Mouse (Mus musculus): ENCODE data around the gene Cyp4a32. TPM values are rescaled to one million over a fixed set of nuclear protein-coding genes. Genes with fewer than 3 reads are reported as not detected.
A peak's percentile ranks its signal among the peaks of the same experiment; 100 is the strongest.
"Not testable (repeated sequence)": the region's sequence is repeated elsewhere in the genome, so short reads cannot be mapped to it uniquely, and the experiment has no call there.

Cyp4a32 gene
- polyA plus RNA-seq, 1 experiment: not detected

DNA sequence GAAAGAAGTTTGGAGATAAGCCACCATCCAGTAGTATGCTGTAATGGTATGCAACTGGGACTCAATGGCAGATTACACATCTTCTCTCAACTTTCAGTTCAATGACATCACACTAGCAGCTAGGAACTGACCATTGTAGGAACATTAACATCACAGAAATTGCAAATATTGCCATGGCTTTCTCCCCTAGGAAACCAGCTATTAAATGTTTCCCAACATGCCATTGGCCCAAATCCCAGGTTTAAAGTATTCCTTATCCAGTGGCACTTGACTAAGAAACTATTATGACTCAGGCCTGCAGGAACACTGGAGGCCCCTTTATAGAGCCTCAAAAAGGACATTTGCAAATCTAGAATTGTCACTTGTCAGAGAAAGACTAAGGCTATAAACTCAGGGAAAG lies 48.6 kb downstream of the Cyp4a32 start:
- no peak overlapping the region for H3K4me3 ChIP-seq (replicated peaks)
- no peak for TF ChIP-seq GATA1 (IDR thresholded peaks at IDR 0.05; ENCODE audit: low read length)
- TF ChIP-seq TAL1 (IDR thresholded peaks at IDR 0.05; ENCODE audit: low read length): no peak
- no peaks in the 10 kb centered on the region for H3K27me3 ChIP-seq (ENCODE audit: control insufficient read depth)
- H3K4me1 ChIP-seq (ENCODE audit: control insufficient read depth): no peaks in the 10 kb centered on the region
- no peaks in the 10 kb centered on the region for H3K36me3 ChIP-seq (ENCODE audit: control insufficient read depth)
- no peaks in the 10 kb centered on the region for H3K9me3 ChIP-seq (ENCODE audit: control insufficient read depth, low read length)

DNA sequence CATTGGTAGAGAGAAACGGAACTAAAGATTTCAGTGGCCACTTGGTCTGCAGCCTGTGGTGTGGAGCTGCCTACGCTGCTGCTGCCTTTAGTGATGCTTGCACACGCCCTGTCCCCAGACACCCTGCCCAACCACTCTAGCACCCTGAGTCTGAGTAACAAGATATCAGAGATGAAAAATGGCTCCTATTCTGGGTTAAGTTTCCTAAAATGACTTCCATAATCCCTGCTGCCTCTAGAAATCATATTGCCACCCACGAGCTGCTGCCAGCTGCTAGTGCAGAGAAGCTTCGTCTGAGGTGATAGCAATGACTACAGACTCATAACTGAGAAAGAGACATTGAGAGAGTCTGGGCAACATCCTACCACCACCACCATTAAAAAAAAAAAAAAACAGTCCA lies 50.1 kb downstream of the Cyp4a32 start:
- no peak for TF ChIP-seq TAL1 (IDR thresholded peaks at IDR 0.05; ENCODE audit: low read length)
- TF ChIP-seq GATA1 (IDR thresholded peaks at IDR 0.05; ENCODE audit: low read length): no peak
- H3K27me3 ChIP-seq (ENCODE audit: control insufficient read depth): no peaks in the 10 kb centered on the region
- no peaks in the 10 kb centered on the region for H3K4me1 ChIP-seq (ENCODE audit: control insufficient read depth)
- H3K9me3 ChIP-seq (ENCODE audit: control insufficient read depth, low read length): no peaks in the 10 kb centered on the region
- no peaks in the 10 kb centered on the region for H3K36me3 ChIP-seq (ENCODE audit: control insufficient read depth)
- no peak overlapping the region for H3K4me3 ChIP-seq (replicated peaks)

DNA sequence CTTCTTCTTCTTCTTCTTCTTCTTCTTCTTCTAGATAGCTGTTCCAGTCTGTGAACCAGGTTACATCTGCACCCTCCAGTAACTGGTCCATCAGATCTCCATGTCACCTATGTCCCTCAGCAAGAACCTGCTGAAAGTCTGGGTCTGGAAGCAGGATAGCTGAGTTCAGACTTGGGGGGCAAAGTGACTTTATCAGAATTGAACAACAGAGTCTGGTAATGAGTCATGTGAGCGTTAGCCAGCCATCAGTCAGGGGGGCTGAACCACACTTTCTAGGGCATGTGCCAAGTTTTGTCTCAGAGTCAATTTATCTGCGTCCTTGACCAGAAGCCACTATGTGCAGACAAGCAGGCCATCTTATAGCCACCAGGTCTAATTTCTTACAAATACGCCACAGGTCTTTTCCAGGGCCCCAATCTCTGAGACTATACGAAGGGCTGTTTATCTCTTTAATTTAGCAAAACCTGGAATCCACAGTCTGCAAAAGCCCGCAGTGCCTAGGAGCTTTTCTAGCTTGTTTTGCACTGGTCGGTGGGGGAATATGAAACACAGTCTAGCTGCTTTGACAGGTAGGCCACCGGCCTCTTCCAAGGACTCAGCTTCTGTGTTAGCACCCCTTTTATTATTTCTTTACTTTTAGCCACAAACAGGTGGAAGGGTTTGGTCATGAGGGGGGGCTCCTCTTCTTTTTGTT lies 55.2 kb downstream of the Cyp4a32 start:
- not testable (repeated sequence) for H3K4me1 ChIP-seq (ENCODE audit: control insufficient read depth); H3K9me3 ChIP-seq (ENCODE audit: control insufficient read depth, low read length); H3K27me3 ChIP-seq (ENCODE audit: control insufficient read depth); H3K36me3 ChIP-seq (ENCODE audit: control insufficient read depth); H3K4me3 ChIP-seq (replicated peaks)

DNA sequence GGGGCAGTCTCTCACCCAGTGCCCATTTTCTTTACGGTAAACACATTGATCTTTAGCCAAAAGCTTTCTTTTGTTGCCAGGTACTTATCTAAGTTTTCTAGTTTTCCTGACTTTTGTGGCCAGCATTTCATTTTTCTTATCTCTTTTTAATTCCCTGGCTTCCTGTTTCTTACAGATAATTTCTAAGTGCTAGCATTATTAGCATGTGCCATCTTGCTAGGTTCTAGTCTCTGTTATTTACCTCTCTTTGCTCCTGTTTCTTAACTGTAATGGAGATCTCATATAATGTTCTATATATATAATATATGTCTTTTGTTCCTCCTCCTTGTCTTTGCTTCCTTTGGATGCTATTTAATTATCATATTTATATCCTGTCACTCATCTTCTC lies 55.8 kb downstream of the Cyp4a32 start:
- not testable (repeated sequence) for H3K36me3 ChIP-seq (ENCODE audit: control insufficient read depth); H3K27me3 ChIP-seq (ENCODE audit: control insufficient read depth); H3K4me1 ChIP-seq (ENCODE audit: control insufficient read depth); H3K4me3 ChIP-seq (replicated peaks); H3K9me3 ChIP-seq (ENCODE audit: control insufficient read depth, low read length)

DNA sequence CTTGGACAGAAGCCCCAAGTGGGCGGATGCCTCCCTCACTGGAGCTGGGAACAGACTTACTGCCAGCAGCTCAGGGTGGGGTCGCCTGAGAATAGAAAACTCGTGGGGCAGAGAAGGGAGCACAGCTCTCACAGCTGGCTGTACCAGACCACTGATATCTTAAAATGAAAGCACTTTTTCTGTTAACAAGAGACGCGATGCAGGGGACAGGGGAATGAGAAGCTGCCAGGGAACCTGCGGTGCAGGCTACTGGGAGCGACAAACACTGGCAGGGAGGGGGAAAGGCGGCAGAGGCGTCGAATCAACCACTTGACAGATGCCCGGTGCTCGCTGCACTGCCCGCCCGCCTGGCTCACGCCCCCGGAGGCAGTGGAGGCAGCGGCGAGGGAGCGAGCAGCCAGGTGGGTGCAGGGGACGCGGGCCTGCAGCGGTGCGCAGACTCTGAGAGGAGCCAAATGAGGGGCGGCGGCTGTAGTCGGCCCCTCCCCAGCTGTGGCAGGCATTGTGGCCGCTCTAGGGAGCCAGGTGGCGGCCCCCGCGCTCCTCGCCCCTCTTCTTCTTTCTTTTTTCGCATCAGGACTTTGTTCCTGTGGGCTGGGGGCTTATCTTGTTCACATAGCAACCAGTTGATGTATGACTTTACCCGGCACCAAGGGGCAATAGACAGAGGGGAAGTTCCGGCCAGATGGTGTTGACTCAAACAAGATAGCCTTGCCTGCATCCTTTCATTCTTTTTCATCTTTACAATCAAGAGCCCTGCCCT lies 56.5 kb downstream of the Cyp4a32 start:
- Histone ChIP-seq H3K27me3 (ENCODE audit: control insufficient read depth) (peaks cover 4% of the 10 kb centered on the region), H3K4me3 (replicated peaks) (peak overlapping the region; percentile 19), H3K36me3 (ENCODE audit: control insufficient read depth) (no peaks in the 10 kb centered on the region), H3K4me1 (ENCODE audit: control insufficient read depth) (peaks cover 5% of the 10 kb centered on the region), H3K9me3 (ENCODE audit: control insufficient read depth, low read length) (no peaks in the 10 kb centered on the region)
- TF ChIP-seq GATA1 (IDR thresholded peaks at IDR 0.05; ENCODE audit: low read length) (no peak), TAL1 (IDR thresholded peaks at IDR 0.05; ENCODE audit: low read length) (no peak)

DNA sequence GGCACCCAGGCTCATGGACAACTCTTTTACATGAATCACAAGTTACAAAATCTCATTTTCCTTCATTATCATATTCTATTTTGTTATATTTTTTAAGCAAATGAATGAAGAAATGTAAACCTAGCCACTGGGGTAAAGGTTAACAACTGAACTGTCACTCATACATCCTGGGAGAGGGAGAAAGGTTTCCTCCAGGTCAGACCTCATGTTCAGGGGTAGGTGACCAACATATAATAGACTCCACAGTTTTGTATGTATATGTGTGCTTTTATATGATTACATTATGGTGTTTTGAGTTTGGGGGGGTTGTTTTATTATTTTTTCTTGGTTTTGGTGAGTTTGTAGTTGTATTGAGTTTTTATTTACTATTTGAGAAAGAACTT lies 57.1 kb downstream of the Cyp4a32 start:
- peaks cover 5% of the 10 kb centered on the region for H3K4me1 ChIP-seq (ENCODE audit: control insufficient read depth)
- no peak overlapping the region for H3K4me3 ChIP-seq (replicated peaks)
- H3K9me3 ChIP-seq (ENCODE audit: control insufficient read depth, low read length): no peaks in the 10 kb centered on the region
- H3K27me3 ChIP-seq (ENCODE audit: control insufficient read depth): peaks cover 4% of the 10 kb centered on the region
- no peaks in the 10 kb centered on the region for H3K36me3 ChIP-seq (ENCODE audit: control insufficient read depth)
- no peak for TF ChIP-seq GATA1 (IDR thresholded peaks at IDR 0.05; ENCODE audit: low read length)
- no peak for TF ChIP-seq TAL1 (IDR thresholded peaks at IDR 0.05; ENCODE audit: low read length)

DNA sequence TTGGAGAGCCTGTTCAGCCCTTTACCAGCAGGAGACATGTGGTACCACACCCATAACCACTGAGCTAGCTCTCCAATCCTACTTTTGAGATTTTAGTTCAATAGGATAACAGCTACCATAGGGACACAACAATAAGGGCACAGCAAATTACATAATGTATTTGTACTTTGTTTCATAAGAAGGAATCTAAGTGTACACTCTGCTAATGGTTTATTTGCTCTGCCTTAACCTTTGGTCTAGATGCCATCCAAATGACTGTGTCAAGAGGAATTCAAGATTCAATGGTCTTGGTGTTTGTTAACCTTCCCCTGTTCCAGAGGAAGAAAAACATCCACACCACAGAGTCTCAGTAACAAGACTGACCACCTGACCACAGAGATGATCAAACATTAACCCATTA lies 58.4 kb downstream of the Cyp4a32 start:
- H3K36me3 ChIP-seq (ENCODE audit: control insufficient read depth): no peaks in the 10 kb centered on the region
- peaks cover 4% of the 10 kb centered on the region for H3K27me3 ChIP-seq (ENCODE audit: control insufficient read depth)
- TF ChIP-seq GATA1 (IDR thresholded peaks at IDR 0.05; ENCODE audit: low read length) (no peak), TAL1 (IDR thresholded peaks at IDR 0.05; ENCODE audit: low read length) (no peak)
- no peak overlapping the region for H3K4me3 ChIP-seq (replicated peaks)
- peaks cover 5% of the 10 kb centered on the region for H3K4me1 ChIP-seq (ENCODE audit: control insufficient read depth)
- H3K9me3 ChIP-seq (ENCODE audit: control insufficient read depth, low read length): no peaks in the 10 kb centered on the region

Other genes starting within 250 kb of the Cyp4a32 start
- gene Cyp4a12b, start 189.3 kb upstream of the Cyp4a32 start, polyA plus RNA-seq (2012): not detected in 2 replicates
- not detected in 2 replicates for gene Cyp4a30b, start 148.4 kb upstream of the Cyp4a32 start, polyA plus RNA-seq (2012)
- gene Cyp4a14, start 104.8 kb upstream of the Cyp4a32 start, polyA plus RNA-seq (2012): not detected in 2 replicates
- gene Cyp4a10, start 82.7 kb upstream of the Cyp4a32 start, polyA plus RNA-seq (2012): not detected in 2 replicates
- not detected in 2 replicates for gene Cyp4a31, start 37.3 kb upstream of the Cyp4a32 start, polyA plus RNA-seq (2012)
- gene Cyp4b1, start 46.8 kb downstream of the Cyp4a32 start, polyA plus RNA-seq (2012): 0.04 TPM in 1 of 2 replicates, not detected in the other
- 0.58 and 0.59 TPM in 2 replicates for gene Efcab14, start 136.8 kb downstream of the Cyp4a32 start, polyA plus RNA-seq (2012)
- not detected in 2 replicates for gene Tex38, start 180.0 kb downstream of the Cyp4a32 start, polyA plus RNA-seq (2012)
- 0.21 and 0.33 TPM in 2 replicates for gene Atpaf1, start 183.8 kb downstream of the Cyp4a32 start, polyA plus RNA-seq (2012)
- gene Mob3c, start 227.1 kb downstream of the Cyp4a32 start, polyA plus RNA-seq (2012): 0.55 and 1.0 TPM in 2 replicates
- gene Mknk1, start 238.2 kb downstream of the Cyp4a32 start, polyA plus RNA-seq (2012): 7.1 and 8.0 TPM in 2 replicates